ENCODE assay signal across 11 mouse cellular contexts in genomic region chr6:53801893-53802286, GRCm38 (mm10). TPM values are rescaled to one million over a fixed set of nuclear protein-coding genes. Genes with fewer than 3 reads are reported as not detected.
DNase-seq lines count a peak whose midpoint lies in the region; ATAC-seq lines count a peak whose summit lies in the region.
"Had no signal": no experiment of that assay in that cellular context is flagged by ENCODE, and none has a peak within 500 bp of the region (broad histone marks: within the 10 kb centered on the region; RNA-seq: fewer than 3 reads in every experiment).

No protein-coding gene starts in this region.

- no peaks in the 10 kb centered on the region for H3K27me3 ChIP-seq in midbrain, embryonic 15.5 days (replicated peaks)
- H3K27me3 ChIP-seq: limb, embryonic 15.5 days had no signal

- H3K27ac ChIP-seq in midbrain, embryonic 15.5 days = no peak overlapping the region
- H3K27ac ChIP-seq: heart, embryonic 15.5 days; limb, embryonic 15.5 days had no signal

- 65% methylated on average over 5 of the region's 5 CpGs for WGBS in midbrain, embryonic 15.5 days

- intact Hi-C loops in heart, postnatal 10 days (cut with DNase I) = loop anchor here (2.0 kb wide), 1 partner anchor 17 kb away; no protein-coding TSS in a partner anchor

- H3K9me3 ChIP-seq in midbrain, embryonic 15.5 days = no peaks in the 10 kb centered on the region
- H3K9me3 ChIP-seq: heart, embryonic 15.5 days; limb, embryonic 15.5 days had no signal

- no peak overlapping the region for H3K4me2 ChIP-seq in midbrain, embryonic 15.5 days
- H3K4me2 ChIP-seq: heart, embryonic 15.5 days; limb, embryonic 15.5 days had no signal

- peak; percentile 12 to 27 for DNase-seq in frontal cortex, postnatal 36 days (ENCODE audit: low spot score in 2 of 2)
- no peak for DNase-seq in frontal cortex, postnatal 25 days (ENCODE audit: low spot score in 2 of 2)
- peak; percentile 74 for DNase-seq in 3134 (ENCODE audit: extremely low read depth, insufficient read length, low spot score)
- peak; percentile 86 for DNase-seq in adrenal gland, adult 2 months
- DNase-seq in heart, postnatal 10 days = peak; percentile 61 to 66
- no peak for DNase-seq in embryo, embryonic 9.5 days (ENCODE audit: extremely low spot score)
- DNase-seq in cerebellum, postnatal 4 days (ENCODE audit: low spot score in 2 of 2) = no peak
- DNase-seq: cerebellum, adult 8-10 months had no signal

- no peak overlapping the region for H3K9ac ChIP-seq in midbrain, embryonic 15.5 days
- H3K9ac ChIP-seq: heart, embryonic 15.5 days; limb, embryonic 15.5 days had no signal

- H3K36me3 ChIP-seq in midbrain, embryonic 15.5 days (replicated peaks) = no peaks in the 10 kb centered on the region
- H3K36me3 ChIP-seq: heart, embryonic 15.5 days; limb, embryonic 15.5 days had no signal

- no peak for ATAC-seq in midbrain, embryonic 15.5 days (replicated peaks)

- 0 out of 2 replicates have a peak, but pooled peaks cover 3% of the 10 kb centered on the region for H3K4me1 ChIP-seq in midbrain, embryonic 15.5 days

- no peak overlapping the region for H3K4me3 ChIP-seq in midbrain, embryonic 15.5 days
- H3K4me3 ChIP-seq: heart, embryonic 15.5 days; limb, embryonic 15.5 days had no signal

RNA-seq across cellular contexts. Expression of gene Tril, which starts 18.7 kb away (rescaled TPM):
- total RNA-seq in adrenal gland, adult 2 months (2021) = 1 to 10 TPM; 5.9 to 8.8 TPM
- polyA plus RNA-seq in adrenal gland, adult 2 months (2012; rRNA removed) = 13.9 and 17.4 TPM in 2 replicates
- 10 to 100 TPM; 14.0 to 14.8 TPM for total RNA-seq in heart, postnatal 10 days (2021)
- polyA plus RNA-seq in midbrain, embryonic 15.5 days (2015; fragmentation: Nextera tagmentation; extraction: Ambion mirVana) = 13.1 and 13.9 TPM in 2 replicates

Comparison
In these comparisons a context has a peak if more than half of its experiments do, and no peak if none do; other contexts are left out.
1. DNase-seq: peak in frontal cortex, postnatal 36 days (2 of 2), 3134 (single experiment), adrenal gland, adult 2 months (single experiment) and heart, postnatal 10 days (2 of 2); none in frontal cortex, postnatal 25 days (0 of 2), embryo, embryonic 9.5 days (single experiment) and cerebellum, postnatal 4 days (0 of 2).